Mouse (Mus musculus) thymus, adult 2 months (tissue): ENCODE data around the gene Clpsl2.

Experiments used
- CTCF ChIP-seq: fragments of 200-500 bp; IDR thresholded peaks from 2 replicates; pipeline ENCODE4 v1.5.1; 2012; ENCODE audit warnings: mild to moderate bottlenecking, control low read depth, low read length, moderate library complexity, borderline replicate concordance; ENCODE audit not compliant: control insufficient read depth, poor library complexity, insufficient read depth; ENCODE audit errors: extremely low read depth
- POLR2A ChIP-seq: fragments of 200-500 bp; IDR thresholded peaks from 2 replicates; pipeline ENCODE4 v1.6.1; 2012; ENCODE audit warnings: mild to moderate bottlenecking, low read length, control low read depth, moderate library complexity; ENCODE audit not compliant: control insufficient read depth, poor library complexity, insufficient read depth; ENCODE audit errors: extremely low read depth

- TF ChIP-seq POLR2A: no peak
- TF ChIP-seq CTCF: no peak
These were observed 41.7 kb upstream of the Clpsl2 start for GRCm38 (mm10) chr17:28507496-28507895.
